Mouse (Mus musculus) kidney, embryonic 14.5 days (tissue): ENCODE measurements around the gene Comtd1. TPM values are rescaled to one million over a fixed set of nuclear protein-coding genes. Genes with fewer than 3 reads are reported as not detected.

ENCODE experiments used
- ATAC-seq: fragments of 200-750 bp; cut with Nextera tagmentation; 2 replicates; pipeline ENCODE4 v1.8.0; 2017; ENCODE audit warnings: moderate number of reproducible peaks, mild to moderate bottlenecking, moderate TSS enrichment, moderate library complexity; ENCODE audit not compliant: low FRiP score, low TSS enrichment
- H3K27ac ChIP-seq: fragments of 300-500 bp; sonication (generic); 2 replicates; pipeline ENCODE4 v1.5.1; 2014; ENCODE audit warnings: low read depth, mild to moderate bottlenecking, low read length, moderate library complexity, mixed read lengths
- H3K27me3 ChIP-seq: fragments of 300-500 bp; sonication (generic); 2 replicates; pipeline ENCODE4 v1.6.1; 2014; ENCODE audit warnings: mild to moderate bottlenecking, low read length; ENCODE audit not compliant: control insufficient read depth, insufficient read depth
- H3K36me3 ChIP-seq: fragments of 300-500 bp; sonication (generic); 2 replicates; pipeline ENCODE4 v1.6.1; 2014; ENCODE audit warnings: low read length, mixed read lengths; ENCODE audit not compliant: control insufficient read depth, insufficient read depth
- H3K4me1 ChIP-seq: fragments of 300-500 bp; sonication (generic); 2 replicates; pipeline ENCODE4 v1.6.1; 2014; ENCODE audit warnings: low read length, mixed read lengths; ENCODE audit not compliant: control insufficient read depth, insufficient read depth
- H3K4me2 ChIP-seq: fragments of 300-500 bp; sonication (generic); replicated peaks from 2 replicates; pipeline ENCODE4 v1.6.1; 2014; ENCODE audit warnings: low read depth, mild to moderate bottlenecking, low read length
- H3K4me3 ChIP-seq: fragments of 300-500 bp; sonication (generic); 2 replicates; pipeline ENCODE4 v1.5.1; 2014; ENCODE audit warnings: mild to moderate bottlenecking, low read length
- H3K9ac ChIP-seq: fragments of 300-500 bp; sonication (generic); 2 replicates; pipeline ENCODE4 v1.6.1; 2014; ENCODE audit warnings: low read depth, mild to moderate bottlenecking, low read length, moderate library complexity
- H3K9me3 ChIP-seq: fragments of 300-500 bp; sonication (generic); 2 replicates; pipeline ENCODE4 v1.6.1; 2016; ENCODE audit warnings: low read length; ENCODE audit not compliant: control insufficient read depth
- WGBS: fragments of 180-500 bp; shearing (Covaris S2); extraction: QIAGEN DNeasy Blood & Tissue Kit; methylation state at CpG from one replicate; pipeline ENCODE4 v1.1.7; 2014; 5-methylcytosine and 5-hydroxymethylcytosine counted together
- polyA plus RNA-seq: library from polyadenylated mRNA; unstranded; fragments of >200 nt; fragmentation: Nextera tagmentation; extraction: Ambion mirVana; gene quantifications from 2 replicates; pipeline ENCODE4 v1.2.1, GENCODE M21; 2014

Comtd1 gene
- polyA plus RNA-seq, 1 experiment from 2014 or later, result 27.3 TPM

- H3K4me1 ChIP-seq, result no peaks in the 10 kb centered on the region
- ATAC-seq, result no peak
- H3K27ac ChIP-seq, result no peak overlapping the region
- no peaks in the 10 kb centered on the region for H3K27me3 ChIP-seq
- no peak overlapping the region for H3K9ac ChIP-seq
- H3K4me3 ChIP-seq, result no peak overlapping the region
- H3K4me2 ChIP-seq, result no peak overlapping the region
- 97% methylated on average over 4 of the region's 4 CpGs for WGBS
- H3K9me3 ChIP-seq, result no peaks in the 10 kb centered on the region
- H3K36me3 ChIP-seq, result no peaks in the 10 kb centered on the region; the same call in 1 of the 2 replicates
Measured at GRCm38 (mm10) chr14:21800641-21801040, 48.1 kb downstream of the Comtd1 start.

Other genes with a start within 250 kb of the Comtd1 start
- not detected in 2 replicates for gene Dupd1, start 134.4 kb downstream of the Comtd1 start, polyA plus RNA-seq
- 9.8 and 13.2 TPM in 2 replicates for gene Samd8, start 98.4 kb downstream of the Comtd1 start, polyA plus RNA-seq
- not detected in 2 replicates for gene Dusp13, start 97.8 kb downstream of the Comtd1 start, polyA plus RNA-seq
- 319 and 349 TPM in 2 replicates for gene Vdac2, start 23.7 kb downstream of the Comtd1 start, polyA plus RNA-seq
- 26.7 and 44.3 TPM in 2 replicates for gene Zfp503, start 140.6 kb upstream of the Comtd1 start, polyA plus RNA-seq
- 0.29 and 0.53 TPM in 2 replicates for gene Lrmda, start 170.7 kb upstream of the Comtd1 start, polyA plus RNA-seq